Mouse (Mus musculus): ENCODE measurements around the gene Slfn3. TPM values are rescaled to one million over a fixed set of nuclear protein-coding genes. Genes with fewer than 3 reads are reported as not detected.
"Not testable (repeated sequence)": the region's sequence is repeated elsewhere in the genome, so short reads cannot be mapped to it uniquely, and the experiment has no call there.

The Slfn3 gene
- polyA plus RNA-seq, 1 experiment from 2014 or later, result 0.25 TPM

GRCm38 (mm10) chr11:83257211-83257610, 66.1 kb downstream of the Slfn3 start:
- H3K9ac ChIP-seq (ENCODE audit: low read length); H3K4me1 ChIP-seq (ENCODE audit: control insufficient read depth, insufficient read depth, low read length); DNase-seq (ENCODE audit: low spot score); H3K36me3 ChIP-seq (ENCODE audit: control insufficient read depth, insufficient read depth, low read length); H3K4me3 ChIP-seq (ENCODE audit: low read depth, low read length); H3K27me3 ChIP-seq (replicated peaks; ENCODE audit: control insufficient read depth, insufficient read depth, low read length); H3K4me2 ChIP-seq (ENCODE audit: low read length); H3K27ac ChIP-seq (ENCODE audit: low read depth, low read length); ATAC-seq; H3K9me3 ChIP-seq (replicated peaks; ENCODE audit: control insufficient read depth, low read length): not testable (repeated sequence)
- WGBS, result 68% methylated on average over 5 of the region's 5 CpGs

- Histone ChIP-seq H3K36me3 (ENCODE audit: control insufficient read depth, insufficient read depth, low read length) (no peaks in the 10 kb centered on the region), H3K9me3 (replicated peaks; ENCODE audit: control insufficient read depth, low read length) (no peaks in the 10 kb centered on the region), H3K4me2 (ENCODE audit: low read length) (no peak overlapping the region), H3K27ac (ENCODE audit: low read depth, low read length) (no peak overlapping the region), H3K9ac (ENCODE audit: low read length) (no peak overlapping the region), H3K4me1 (ENCODE audit: control insufficient read depth, insufficient read depth, low read length) (no peaks in the 10 kb centered on the region), H3K27me3 (replicated peaks; ENCODE audit: control insufficient read depth, insufficient read depth, low read length) (no peaks in the 10 kb centered on the region), H3K4me3 (ENCODE audit: low read depth, low read length) (no peak overlapping the region)
- DNase-seq (ENCODE audit: low spot score) (no peak), ATAC-seq (no peak)
- WGBS, result 94% methylated on average over 1 of the region's 1 CpGs
Observed at GRCm38 (mm10) chr11:83262673-83263072, 71.5 kb downstream of the Slfn3 start.

- H3K27ac ChIP-seq (ENCODE audit: low read depth, low read length), result no peak overlapping the region
- H3K9me3 ChIP-seq (replicated peaks; ENCODE audit: control insufficient read depth, low read length), result no peaks in the 10 kb centered on the region
- DNase-seq (ENCODE audit: low spot score) (peak; percentile 33), ATAC-seq (no peak)
- no peaks in the 10 kb centered on the region for H3K27me3 ChIP-seq (replicated peaks; ENCODE audit: control insufficient read depth, insufficient read depth, low read length)
- 63% methylated on average over 3 of the region's 3 CpGs for WGBS
- H3K36me3 ChIP-seq (ENCODE audit: control insufficient read depth, insufficient read depth, low read length), result no peaks in the 10 kb centered on the region
- H3K4me1 ChIP-seq (ENCODE audit: control insufficient read depth, insufficient read depth, low read length), result no peaks in the 10 kb centered on the region
- H3K4me3 ChIP-seq (ENCODE audit: low read depth, low read length), result no peak overlapping the region
- H3K9ac ChIP-seq (ENCODE audit: low read length), result no peak overlapping the region
- no peak overlapping the region for H3K4me2 ChIP-seq (ENCODE audit: low read length)
Observed at GRCm38 (mm10) chr11:83263146-83263545, 72.0 kb downstream of the Slfn3 start.

Other genes starting within 250 kb of the Slfn3 start
- 0.41 and 0.52 TPM in 2 replicates for gene Slfn5, start 240.0 kb upstream of the Slfn3 start, polyA plus RNA-seq (2014; fragmentation: Nextera tagmentation; extraction: Ambion mirVana)
- 5.1 and 5.9 TPM in 2 replicates for gene Slfn9, start 199.5 kb upstream of the Slfn3 start, polyA plus RNA-seq (2014; fragmentation: Nextera tagmentation; extraction: Ambion mirVana)
- gene Slfn8, start 170.5 kb upstream of the Slfn3 start, polyA plus RNA-seq (2014; fragmentation: Nextera tagmentation; extraction: Ambion mirVana), result 0.13 and 0.30 TPM in 2 replicates
- 1.1 and 1.4 TPM in 2 replicates for gene Slfn2, start 126.2 kb upstream of the Slfn3 start, polyA plus RNA-seq (2014; fragmentation: Nextera tagmentation; extraction: Ambion mirVana)
- gene Slfn1, start 74.5 kb upstream of the Slfn3 start, polyA plus RNA-seq (2014; fragmentation: Nextera tagmentation; extraction: Ambion mirVana), result not detected in 2 replicates
- not detected in 2 replicates for gene Slfn4, start 16.1 kb upstream of the Slfn3 start, polyA plus RNA-seq (2014; fragmentation: Nextera tagmentation; extraction: Ambion mirVana)
- gene Slfn14, start 95.4 kb downstream of the Slfn3 start, polyA plus RNA-seq (2014; fragmentation: Nextera tagmentation; extraction: Ambion mirVana), result not detected in 2 replicates
- 107 and 139 TPM in 2 replicates for gene Ap2b1, start 107.7 kb downstream of the Slfn3 start, polyA plus RNA-seq (2014; fragmentation: Nextera tagmentation; extraction: Ambion mirVana)
- gene Pex12, start 111.3 kb downstream of the Slfn3 start, polyA plus RNA-seq (2014; fragmentation: Nextera tagmentation; extraction: Ambion mirVana), result 18.0 and 23.3 TPM in 2 replicates
- 7.9 and 12.3 TPM in 2 replicates for gene Rasl10b, start 217.8 kb downstream of the Slfn3 start, polyA plus RNA-seq (2014; fragmentation: Nextera tagmentation; extraction: Ambion mirVana)
- gene Gas2l2, start 238.1 kb downstream of the Slfn3 start, polyA plus RNA-seq (2014; fragmentation: Nextera tagmentation; extraction: Ambion mirVana), result 0.32 and 0.38 TPM in 2 replicates
- gene 1700020L24Rik, start 246.3 kb downstream of the Slfn3 start, polyA plus RNA-seq (2014; fragmentation: Nextera tagmentation; extraction: Ambion mirVana), result 0.36 TPM in 1 of 2 replicates, not detected in the other

Measured in forebrain, embryonic 14.5 days (tissue).